Mouse (Mus musculus): ENCODE results near the gene Ank3. TPM values are rescaled to one million over a fixed set of nuclear protein-coding genes. Genes with fewer than 3 reads are reported as not detected.

Gene Ank3
- polyA plus RNA-seq, 1 experiment from 2014 or later: 70.0 TPM

GRCm38 (mm10) chr10:69581525-69581924 is 183.0 kb downstream of the Ank3 start:
- Histone ChIP-seq H3K27me3 (ENCODE audit: control insufficient read depth, insufficient read depth, low read length) (no peaks in the 10 kb centered on the region), H3K4me1 (ENCODE audit: control insufficient read depth, insufficient read depth, low read length) (peaks cover 11% of the 10 kb centered on the region), H3K36me3 (ENCODE audit: control insufficient read depth, insufficient read depth, low read length) (no peaks in the 10 kb centered on the region), H3K4me2 (ENCODE audit: low read depth) (no peak overlapping the region), H3K27ac (ENCODE audit: low read depth, low read length) (no peak overlapping the region), H3K9me3 (ENCODE audit: control insufficient read depth, low read length) (no peaks in the 10 kb centered on the region), H3K4me3 (ENCODE audit: low read depth, low read length) (no peak overlapping the region), H3K9ac (ENCODE audit: low read length) (no peak overlapping the region)
- ATAC-seq (ENCODE audit: insufficient read depth, low FRiP score, low TSS enrichment) (no peak), DNase-seq (ENCODE audit: low spot score) (no peak)
- 92% methylated on average over 2 of the region's 2 CpGs for WGBS

GRCm38 (mm10) chr10:69583874-69584481 is 185.4 kb downstream of the Ank3 start:
- Histone ChIP-seq H3K4me3 (ENCODE audit: low read depth, low read length) (no peak overlapping the region), H3K4me2 (ENCODE audit: low read depth) (no peak overlapping the region), H3K27ac (ENCODE audit: low read depth, low read length) (peak overlapping the region; percentile 73), H3K4me1 (ENCODE audit: control insufficient read depth, insufficient read depth, low read length) (peaks cover 11% of the 10 kb centered on the region), H3K9ac (ENCODE audit: low read length) (no peak overlapping the region), H3K9me3 (ENCODE audit: control insufficient read depth, low read length) (no peaks in the 10 kb centered on the region), H3K27me3 (ENCODE audit: control insufficient read depth, insufficient read depth, low read length) (no peaks in the 10 kb centered on the region), H3K36me3 (ENCODE audit: control insufficient read depth, insufficient read depth, low read length) (no peaks in the 10 kb centered on the region)
- 13% methylated on average over 11 of the region's 11 CpGs for WGBS
- ATAC-seq (ENCODE audit: insufficient read depth, low FRiP score, low TSS enrichment) (peak; percentile 82), DNase-seq (ENCODE audit: low spot score) (peak; percentile 69)

- Histone ChIP-seq H3K4me2 (ENCODE audit: low read depth) (no peak overlapping the region), H3K9me3 (ENCODE audit: control insufficient read depth, low read length) (no peaks in the 10 kb centered on the region), H3K36me3 (ENCODE audit: control insufficient read depth, insufficient read depth, low read length) (no peaks in the 10 kb centered on the region), H3K4me3 (ENCODE audit: low read depth, low read length) (no peak overlapping the region), H3K4me1 (ENCODE audit: control insufficient read depth, insufficient read depth, low read length) (peaks cover 11% of the 10 kb centered on the region), H3K27me3 (ENCODE audit: control insufficient read depth, insufficient read depth, low read length) (no peaks in the 10 kb centered on the region), H3K27ac (ENCODE audit: low read depth, low read length) (0 out of 2 replicates have a peak overlapping the region, but pooled peaks have one; percentile 54), H3K9ac (ENCODE audit: low read length) (no peak overlapping the region)
- DNase-seq (ENCODE audit: low spot score) (no peak), ATAC-seq (ENCODE audit: insufficient read depth, low FRiP score, low TSS enrichment) (no peak; the same call in 1 of the 2 replicates)
- 81% methylated on average over 5 of the region's 5 CpGs for WGBS
Measured at GRCm38 (mm10) chr10:69584566-69584965, 186.0 kb downstream of the Ank3 start.

- 74% methylated on average over 3 of the region's 3 CpGs for WGBS
- H3K27ac ChIP-seq (ENCODE audit: low read depth, low read length): no peak overlapping the region
- H3K27me3 ChIP-seq (ENCODE audit: control insufficient read depth, insufficient read depth, low read length): no peaks in the 10 kb centered on the region
- H3K9ac ChIP-seq (ENCODE audit: low read length): no peak overlapping the region
- H3K36me3 ChIP-seq (ENCODE audit: control insufficient read depth, insufficient read depth, low read length): no peaks in the 10 kb centered on the region
- H3K4me1 ChIP-seq (ENCODE audit: control insufficient read depth, insufficient read depth, low read length): peaks cover 11% of the 10 kb centered on the region
- no peak overlapping the region for H3K4me3 ChIP-seq (ENCODE audit: low read depth, low read length)
- DNase-seq (ENCODE audit: low spot score) (no peak), ATAC-seq (ENCODE audit: insufficient read depth, low FRiP score, low TSS enrichment) (no peak)
- H3K4me2 ChIP-seq (ENCODE audit: low read depth): no peak overlapping the region
- H3K9me3 ChIP-seq (ENCODE audit: control insufficient read depth, low read length): no peaks in the 10 kb centered on the region
Measured at GRCm38 (mm10) chr10:69585271-69585670, 186.7 kb downstream of the Ank3 start.

GRCm38 (mm10) chr10:69594186-69595131 is 195.9 kb downstream of the Ank3 start:
- DNase-seq (ENCODE audit: low spot score): peak; percentile 73
- no peaks in the 10 kb centered on the region for H3K9me3 ChIP-seq (ENCODE audit: control insufficient read depth, low read length)
- H3K4me1 ChIP-seq (ENCODE audit: control insufficient read depth, insufficient read depth, low read length): no peaks in the 10 kb centered on the region; the same call in 1 of the 2 replicates
- WGBS: 46% methylated on average over 15 of the region's 15 CpGs
- no peaks in the 10 kb centered on the region for H3K27me3 ChIP-seq (ENCODE audit: control insufficient read depth, insufficient read depth, low read length)
- no peaks in the 10 kb centered on the region for H3K36me3 ChIP-seq (ENCODE audit: control insufficient read depth, insufficient read depth, low read length)
- H3K4me2 ChIP-seq (ENCODE audit: low read depth): no peak overlapping the region
- no peak overlapping the region for H3K27ac ChIP-seq (ENCODE audit: low read depth, low read length)
- no peak overlapping the region for H3K9ac ChIP-seq (ENCODE audit: low read length)
- peak; percentile 81 for ATAC-seq (ENCODE audit: insufficient read depth, low FRiP score, low TSS enrichment)
- H3K4me3 ChIP-seq (ENCODE audit: low read depth, low read length): no peak overlapping the region

- Histone ChIP-seq H3K9me3 (ENCODE audit: control insufficient read depth, low read length) (no peaks in the 10 kb centered on the region), H3K4me1 (ENCODE audit: control insufficient read depth, insufficient read depth, low read length) (no peaks in the 10 kb centered on the region; the same call in 1 of the 2 replicates), H3K4me3 (ENCODE audit: low read depth, low read length) (no peak overlapping the region), H3K9ac (ENCODE audit: low read length) (no peak overlapping the region), H3K36me3 (ENCODE audit: control insufficient read depth, insufficient read depth, low read length) (no peaks in the 10 kb centered on the region), H3K27ac (ENCODE audit: low read depth, low read length) (no peak overlapping the region), H3K27me3 (ENCODE audit: control insufficient read depth, insufficient read depth, low read length) (no peaks in the 10 kb centered on the region), H3K4me2 (ENCODE audit: low read depth) (no peak overlapping the region)
- DNase-seq (ENCODE audit: low spot score): no peak
- WGBS: 93% methylated on average over 5 of the region's 5 CpGs
- ATAC-seq (ENCODE audit: insufficient read depth, low FRiP score, low TSS enrichment): no peak
Measured at GRCm38 (mm10) chr10:69595487-69595886, 196.9 kb downstream of the Ank3 start.

GRCm38 (mm10) chr10:69601471-69601870 is 202.9 kb downstream of the Ank3 start:
- no peaks in the 10 kb centered on the region for H3K36me3 ChIP-seq (ENCODE audit: control insufficient read depth, insufficient read depth, low read length)
- no peak overlapping the region for H3K27ac ChIP-seq (ENCODE audit: low read depth, low read length)
- H3K4me2 ChIP-seq (ENCODE audit: low read depth): no peak overlapping the region
- no peaks in the 10 kb centered on the region for H3K4me1 ChIP-seq (ENCODE audit: control insufficient read depth, insufficient read depth, low read length)
- no peak overlapping the region for H3K9ac ChIP-seq (ENCODE audit: low read length)
- 83% methylated on average over 3 of the region's 3 CpGs for WGBS
- DNase-seq (ENCODE audit: low spot score) (no peak), ATAC-seq (ENCODE audit: insufficient read depth, low FRiP score, low TSS enrichment) (no peak)
- H3K9me3 ChIP-seq (ENCODE audit: control insufficient read depth, low read length): no peaks in the 10 kb centered on the region
- H3K27me3 ChIP-seq (ENCODE audit: control insufficient read depth, insufficient read depth, low read length): no peaks in the 10 kb centered on the region
- no peak overlapping the region for H3K4me3 ChIP-seq (ENCODE audit: low read depth, low read length)

- Histone ChIP-seq H3K4me2 (ENCODE audit: low read depth) (no peak overlapping the region), H3K4me3 (ENCODE audit: low read depth, low read length) (no peak overlapping the region), H3K9me3 (ENCODE audit: control insufficient read depth, low read length) (no peaks in the 10 kb centered on the region), H3K9ac (ENCODE audit: low read length) (no peak overlapping the region), H3K4me1 (ENCODE audit: control insufficient read depth, insufficient read depth, low read length) (no peaks in the 10 kb centered on the region), H3K27ac (ENCODE audit: low read depth, low read length) (no peak overlapping the region), H3K27me3 (ENCODE audit: control insufficient read depth, insufficient read depth, low read length) (no peaks in the 10 kb centered on the region), H3K36me3 (ENCODE audit: control insufficient read depth, insufficient read depth, low read length) (no peaks in the 10 kb centered on the region)
- DNase-seq (ENCODE audit: low spot score) (no peak), ATAC-seq (ENCODE audit: insufficient read depth, low FRiP score, low TSS enrichment) (no peak)
- 82% methylated on average over 1 of the region's 1 CpGs for WGBS
Measured at GRCm38 (mm10) chr10:69602711-69603110, 204.1 kb downstream of the Ank3 start.

Data from neural tube, embryonic 11.5 days (tissue).